Mouse (Mus musculus) testis, adult 2 months (tissue): ENCODE measurements around the gene BC051665.

Experiments used
- CTCF ChIP-seq: fragments of 200-500 bp; IDR thresholded peaks from 2 replicates; pipeline ENCODE4 v1.5.1; 2012; ENCODE audit warnings: low read depth, mild to moderate bottlenecking, inconsistent platforms, low read length, moderate library complexity; ENCODE audit not compliant: control insufficient read depth, insufficient read depth, insufficient replicate concordance
- POLR2A ChIP-seq: fragments of 200-500 bp; IDR thresholded peaks from 2 replicates; pipeline ENCODE4 v1.6.1; 2012; ENCODE audit warnings: low read depth, mild to moderate bottlenecking, inconsistent platforms, low read length, moderate library complexity; ENCODE audit not compliant: control insufficient read depth

DNA sequence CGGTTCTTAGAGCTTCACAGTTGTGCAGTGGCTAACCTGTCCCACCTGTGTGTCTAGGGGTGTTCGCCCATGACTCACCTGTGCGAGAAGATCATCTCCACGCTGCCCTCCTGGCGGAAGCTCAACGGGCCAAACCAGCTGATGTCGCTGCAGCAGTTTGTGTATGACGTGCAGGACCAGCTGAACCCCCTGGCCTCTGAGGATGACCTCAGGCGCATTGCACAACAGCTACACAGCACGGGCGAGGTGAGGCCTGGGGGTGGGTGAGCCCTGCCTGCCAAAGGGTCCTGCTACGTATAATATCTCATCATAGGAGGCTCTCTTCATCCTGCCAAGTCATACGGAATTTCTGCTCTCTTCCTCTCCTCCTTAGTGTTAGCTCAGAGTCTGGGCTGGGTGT is 28.9 kb downstream of the BC051665 start:
- TF ChIP-seq POLR2A: no peak
- TF ChIP-seq CTCF: no peak
